9 mouse cellular contexts compared by ENCODE assay signal in the genomic region with DNA sequence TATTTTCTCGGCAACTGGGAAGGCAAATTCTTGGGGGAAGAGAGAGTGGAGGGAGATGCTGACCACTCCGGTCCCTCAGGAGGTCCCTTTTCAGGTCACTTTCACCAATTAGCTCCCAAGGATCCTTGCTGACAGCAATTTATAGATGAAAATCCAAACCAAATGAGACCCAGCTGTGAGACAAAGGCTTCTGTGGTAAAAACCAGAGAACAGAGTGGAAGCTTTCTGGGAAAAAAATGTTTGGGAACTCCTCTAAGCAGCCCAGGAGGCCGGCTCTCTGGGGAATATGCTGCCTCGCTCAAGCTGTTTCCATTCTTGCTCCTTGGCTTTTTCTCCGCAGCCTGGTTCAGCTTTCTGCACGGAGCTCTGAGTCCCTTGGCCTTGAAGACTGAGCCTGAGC.
DNase-seq lines count a peak whose midpoint lies in the region; ATAC-seq lines count a peak whose summit lies in the region.
"Had no signal": no experiment of that assay in that cellular context is flagged by ENCODE, and none has a peak within 500 bp of the region (broad histone marks: within the 10 kb centered on the region; RNA-seq: fewer than 3 reads in every experiment).

No protein-coding gene starts in this region.

- peaks cover 10% of the 10 kb centered on the region; the same call in 1 of the 2 replicates for H3K4me1 ChIP-seq in hindbrain, embryonic 14.5 days (replicated peaks; ENCODE audit: control insufficient read depth, insufficient read depth, low read length)
- H3K4me1 ChIP-seq: liver, embryonic 15.5 days had no signal

- 4% methylated on average over 6 of the region's 6 CpGs for WGBS in hindbrain, embryonic 14.5 days

- no peaks in the 10 kb centered on the region for H3K9me3 ChIP-seq in hindbrain, embryonic 14.5 days (ENCODE audit: control insufficient read depth, low read length)
- H3K9me3 ChIP-seq: liver, embryonic 15.5 days had no signal

- H3K4me3 ChIP-seq in hindbrain, embryonic 14.5 days (replicated peaks; ENCODE audit: low read length): 0 out of 2 replicates have a peak overlapping the region, but pooled peaks have one; percentile 0
- H3K4me3 ChIP-seq: liver, embryonic 15.5 days had no signal

- peak; percentile 49 for DNase-seq in 3T3-L1 (ENCODE audit: low read depth, low spot score)
- peak; percentile 42 for DNase-seq in adrenal gland, postnatal 14 days
- DNase-seq in gastrocnemius, adult 8-10 months (ENCODE audit: low spot score in 2 of 2): peak; percentile 27 to 65
- peak; percentile 36 for DNase-seq in hindbrain, embryonic 14.5 days (ENCODE audit: low spot score)
- peak; percentile 4 for DNase-seq in lung, postnatal 14 days
- DNase-seq in cerebellum, adult 9-10 months: no peak
- no peak for DNase-seq in left cerebral cortex, adult 11 months (ENCODE audit: low spot score)

- peaks cover 23% of the 10 kb centered on the region for H3K27me3 ChIP-seq in hindbrain, embryonic 14.5 days (ENCODE audit: control insufficient read depth, insufficient read depth, low read length)
- H3K27me3 ChIP-seq: liver, embryonic 15.5 days had no signal

- H3K36me3 ChIP-seq in hindbrain, embryonic 14.5 days (replicated peaks; ENCODE audit: control insufficient read depth, insufficient read depth): no peaks in the 10 kb centered on the region
- H3K36me3 ChIP-seq: liver, embryonic 15.5 days had no signal

- H3K27ac ChIP-seq in hindbrain, embryonic 14.5 days: peak overlapping the region; percentile 11; the same call in 1 of the 2 replicates
- H3K27ac ChIP-seq: liver, embryonic 15.5 days had no signal

- no peak for ATAC-seq in hindbrain, embryonic 14.5 days (ENCODE audit: low FRiP score)
- no peak for ATAC-seq in inflammation-experienced regulatory T-cells, adult 6 months

- H3K9ac ChIP-seq in hindbrain, embryonic 14.5 days: 0 out of 2 replicates have a peak overlapping the region, but pooled peaks have one; percentile 7
- H3K9ac ChIP-seq: liver, embryonic 15.5 days had no signal

- peak overlapping the region; percentile 46 for H3K4me2 ChIP-seq in hindbrain, embryonic 14.5 days (replicated peaks)
- H3K4me2 ChIP-seq: liver, embryonic 15.5 days had no signal

Comparison
In these comparisons a context has a peak if more than half of its experiments do, and no peak if none do; other contexts are left out.
1. DNase-seq: peak in 3T3-L1 (single experiment), adrenal gland, postnatal 14 days (single experiment), gastrocnemius, adult 8-10 months (2 of 2), hindbrain, embryonic 14.5 days (single experiment) and lung, postnatal 14 days (single experiment); none in cerebellum, adult 9-10 months (single experiment) and left cerebral cortex, adult 11 months (single experiment).